Mouse (Mus musculus): ENCODE results near the gene Atp6ap1. TPM values are rescaled to one million over a fixed set of nuclear protein-coding genes. Genes with fewer than 3 reads are reported as not detected.

Atp6ap1 gene
- total RNA-seq, 2 experiments from 2014 or later, result 306 to 330 TPM

DNA sequence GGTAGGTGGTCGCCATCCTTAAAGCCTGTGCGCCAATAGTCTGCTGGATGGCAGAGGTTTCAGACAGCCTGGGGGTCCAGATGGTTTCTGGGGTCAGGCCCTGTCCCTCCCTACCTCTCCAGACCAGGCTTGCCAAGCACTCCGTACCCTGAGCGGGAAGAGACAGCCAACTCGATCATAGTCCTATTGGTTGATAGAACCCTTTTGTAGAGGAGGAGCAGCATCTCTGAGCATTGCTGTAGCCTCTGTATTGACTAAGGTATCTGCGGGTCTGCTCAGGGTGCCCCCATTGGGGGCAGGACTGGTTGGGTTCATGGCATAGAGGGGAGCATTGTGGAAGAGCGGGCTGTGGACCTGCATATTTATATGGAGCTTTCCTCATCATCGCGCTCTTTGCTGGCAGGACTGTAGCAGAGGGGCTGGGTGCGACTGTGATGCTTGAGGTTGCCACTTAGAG is 32.3 kb downstream of the Atp6ap1 start:
- peak overlapping the region; percentile 59 for H3K4me3 ChIP-seq
- H3K27ac ChIP-seq, result peak overlapping the region; percentile 89
- no peak for DNase-seq (ENCODE audit: low spot score in 2 of 2)
- no peak for TF ChIP-seq CTCF (conservative IDR thresholded peaks at IDR 0.05)

DNA sequence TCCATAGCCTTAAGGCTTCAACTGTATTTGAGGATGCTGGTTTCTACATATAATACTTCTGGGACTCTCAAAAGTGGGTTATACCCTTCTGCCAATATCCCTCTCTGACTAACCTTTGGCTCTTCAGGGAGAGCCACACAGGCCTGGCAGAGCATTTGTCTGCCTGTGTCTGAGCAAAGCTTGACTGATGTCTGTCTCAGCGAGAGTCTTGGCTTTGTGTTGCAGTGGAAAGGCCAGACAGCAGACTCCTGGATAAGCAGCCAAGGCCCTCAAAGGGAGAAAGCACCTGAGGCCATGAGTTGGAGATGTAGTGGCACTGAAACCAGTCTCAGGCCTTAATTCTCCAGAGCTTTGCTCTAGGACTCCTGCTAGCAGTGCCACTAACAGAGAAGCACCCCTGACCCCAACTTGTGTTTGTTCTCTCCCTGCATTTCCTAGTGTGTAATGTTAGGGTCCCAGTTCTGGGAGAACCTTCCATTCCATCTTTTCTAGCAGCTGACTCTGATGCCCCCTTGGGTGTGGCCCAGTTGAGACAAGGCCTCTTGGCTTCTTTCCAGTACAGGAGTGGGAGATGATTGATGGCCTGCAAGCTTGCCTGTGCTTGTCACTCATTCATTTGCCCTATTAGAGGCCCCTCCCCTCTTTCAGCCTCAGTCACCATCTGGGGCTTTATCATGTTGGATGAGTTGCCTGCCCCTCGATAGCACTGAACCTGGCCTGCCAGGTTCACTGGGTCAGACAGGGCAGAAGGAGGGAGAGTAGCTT is 33.5 kb downstream of the Atp6ap1 start:
- Histone ChIP-seq H3K4me3 (no peak overlapping the region; the same call in 1 of the 2 replicates), H3K27ac (no peak overlapping the region)
- DNase-seq (ENCODE audit: low spot score in 2 of 2), result no peak

DNA sequence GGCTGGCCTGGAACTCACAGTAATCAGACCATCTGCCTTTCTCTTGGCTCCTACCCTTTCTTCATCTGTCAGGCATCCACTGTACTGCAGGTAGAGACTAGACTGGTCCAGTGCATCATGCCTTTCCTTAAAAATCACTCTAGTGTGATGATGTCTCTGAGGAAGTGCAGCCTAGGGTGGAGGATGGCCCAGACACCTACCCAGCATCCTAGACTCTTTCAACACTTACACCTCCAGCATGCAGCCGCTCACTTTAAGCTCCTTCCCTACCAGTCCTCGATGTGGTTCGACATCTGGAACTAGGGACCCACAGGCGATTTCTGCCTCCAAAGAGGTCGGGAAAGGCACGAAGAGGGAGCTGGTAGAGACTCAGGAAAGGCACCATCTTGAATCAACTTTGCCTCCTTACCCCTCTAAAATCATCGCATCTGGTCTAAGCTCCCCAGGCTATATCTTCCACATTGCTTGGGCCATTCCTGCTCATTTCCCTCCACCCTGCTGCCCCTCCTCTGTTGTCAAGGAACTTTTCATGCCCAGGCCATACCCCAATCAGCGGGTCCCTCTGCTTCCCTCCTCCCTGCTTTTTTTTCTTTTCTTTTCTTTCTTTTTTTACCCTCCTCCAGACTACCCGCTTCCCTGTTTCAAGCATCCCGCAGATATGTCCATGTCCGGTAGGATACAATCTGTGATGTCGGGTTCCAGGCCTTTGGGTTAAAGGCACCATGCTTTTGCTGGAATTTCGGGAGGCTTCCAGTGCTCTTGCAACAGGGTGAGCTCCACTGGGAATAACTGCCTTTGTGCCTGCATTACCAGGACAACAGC is 56.0 kb downstream of the Atp6ap1 start:
- H3K4me3 ChIP-seq, result peak overlapping the region; percentile 63
- TF ChIP-seq CTCF (conservative IDR thresholded peaks at IDR 0.05), result no peak
- DNase-seq (ENCODE audit: low spot score in 2 of 2), result no peak
- peak overlapping the region; percentile 84 for H3K27ac ChIP-seq

More for the DNA sequence above, 33.5 kb downstream of the Atp6ap1 start:
- no peak for TF ChIP-seq CTCF (conservative IDR thresholded peaks at IDR 0.05)

DNA sequence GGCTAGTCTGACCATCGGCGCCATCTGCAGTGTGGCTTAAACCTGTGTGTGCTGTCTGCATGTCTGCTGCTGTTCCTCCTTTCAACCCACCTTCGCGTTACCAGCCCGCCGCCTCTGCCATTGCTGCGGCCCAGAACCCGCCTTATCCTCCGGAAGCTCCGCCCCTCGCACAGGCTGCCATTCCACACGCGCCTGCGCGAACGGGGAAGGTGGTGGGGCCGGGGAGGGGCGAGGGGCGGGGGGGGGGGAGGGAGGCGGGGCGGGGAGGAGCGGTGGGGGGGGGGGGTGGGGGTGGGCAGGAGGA is 56.5 kb downstream of the Atp6ap1 start, which contains the start of gene Lage3:
Gene Lage3 (minus strand): TSS at position 152 of the 304 bp plus-strand sequence.
- DNase-seq (ENCODE audit: low spot score in 2 of 2), result peak; percentile 72 to 81
- Histone ChIP-seq H3K4me3 (peak within 1 kb of the TSS; percentile 63), H3K27ac (peak within 1 kb of the TSS; percentile 84)
- no peak for TF ChIP-seq CTCF (conservative IDR thresholded peaks at IDR 0.05)

Small RNA genes within 50 kb of the gene (microRNA-seq; reads per million reads assigned to microRNA genes)
- 0 reads per million in 2 experiments for gene Mir7091
- gene Mir7092, result 0 reads per million in 2 experiments

Other genes starting within 250 kb of the Atp6ap1 start
- 1 to 10 TPM in 1 of 2 experiments, not detected in 1; 1.1 TPM for gene Opn1mw, start 169.6 kb upstream of the Atp6ap1 start, total RNA-seq (2021)
- gene Mecp2, start 161.7 kb upstream of the Atp6ap1 start, total RNA-seq (2021), result 10 to 100 TPM; 90.6 to 94.2 TPM
- gene Tex28, start 129.3 kb upstream of the Atp6ap1 start, total RNA-seq (2021), result not detected
- gene Tktl1, start 119.8 kb upstream of the Atp6ap1 start, total RNA-seq (2021), result under 1 TPM in 1 of 2 experiments, not detected in 1; 0.17 TPM
- 10 to 100 TPM; 77.1 to 78.0 TPM for gene Flna, start 47.3 kb upstream of the Atp6ap1 start, total RNA-seq (2021)
- gene Emd, start 42.4 kb upstream of the Atp6ap1 start, total RNA-seq (2021), result 10 to 100 TPM; 31.8 to 39.5 TPM
- gene Rpl10, start 26.3 kb upstream of the Atp6ap1 start, total RNA-seq (2021), result 100 to 1,000 TPM; 137 to 175 TPM
- 10 to 100 TPM; 61.4 to 71.4 TPM for gene Taz, start 15.2 kb upstream of the Atp6ap1 start, total RNA-seq (2021)
- gene Dnase1l1, start 14.8 kb upstream of the Atp6ap1 start, total RNA-seq (2021), result 1 to 10 TPM; 1.6 to 2.1 TPM
- gene Gdi1, start 7.9 kb downstream of the Atp6ap1 start, total RNA-seq (2021), result 100 to 1,000 TPM; 620 to 624 TPM
- gene Fam50a, start 15.9 kb downstream of the Atp6ap1 start, total RNA-seq (2021), result 10 to 100 TPM; 28.1 to 33.7 TPM
- gene Plxna3, start 32.0 kb downstream of the Atp6ap1 start, total RNA-seq (2021), result 10 to 100 TPM; 31.5 to 32.0 TPM
- 10 to 100 TPM; 23.3 to 27.3 TPM for gene Lage3, start 56.5 kb downstream of the Atp6ap1 start, total RNA-seq (2021)
- 10 to 100 TPM; 61.1 to 65.1 TPM for gene Ubl4a, start 76.1 kb downstream of the Atp6ap1 start, total RNA-seq (2021)
- 1 to 10 TPM; 2.8 to 3.1 TPM for gene Slc10a3, start 76.3 kb downstream of the Atp6ap1 start, total RNA-seq (2021)
- gene Fam3a, start 96.2 kb downstream of the Atp6ap1 start, total RNA-seq (2021), result 10 to 100 TPM; 18.3 to 23.8 TPM
- gene Ikbkg, start 96.2 kb downstream of the Atp6ap1 start, total RNA-seq (2021), result 10 to 100 TPM; 49.9 to 51.7 TPM
- gene G6pdx, start 132.1 kb downstream of the Atp6ap1 start, total RNA-seq (2021), result 10 to 100 TPM; 27.1 to 30.2 TPM
- gene Gm6880, start 184.3 kb downstream of the Atp6ap1 start, total RNA-seq (2021), result not detected